Mouse (Mus musculus): Measurements from ENCODE around the gene Crhr2. TPM values are rescaled to one million over a fixed set of nuclear protein-coding genes. Genes with fewer than 3 reads are reported as not detected.

The Crhr2 gene
- polyA plus RNA-seq, 1 experiment from 2014 or later, result 0.52 TPM

GRCm38 (mm10) chr6:55161311-55161761 lies 28.5 kb upstream of the Crhr2 start:
- ATAC-seq (ENCODE audit: low FRiP score, low read depth), result no peak
- H3K27ac ChIP-seq (replicated peaks), result no peak overlapping the region
- 88% methylated on average over 5 of the region's 5 CpGs for WGBS
- no peak overlapping the region for H3K4me3 ChIP-seq
- H3K36me3 ChIP-seq, result no peaks in the 10 kb centered on the region
- no peak overlapping the region for H3K4me2 ChIP-seq (replicated peaks)
- no peaks in the 10 kb centered on the region for H3K4me1 ChIP-seq
- no peaks in the 10 kb centered on the region for H3K9me3 ChIP-seq
- H3K27me3 ChIP-seq, result peaks cover 16% of the 10 kb centered on the region; the same call in 1 of the 2 replicates
- H3K9ac ChIP-seq (replicated peaks), result no peak overlapping the region

GRCm38 (mm10) chr6:55159256-55159655 lies 26.4 kb upstream of the Crhr2 start:
- Histone ChIP-seq H3K9me3 (no peaks in the 10 kb centered on the region), H3K27ac (replicated peaks) (no peak overlapping the region), H3K4me2 (replicated peaks) (no peak overlapping the region), H3K27me3 (0 out of 2 replicates have a peak, but pooled peaks cover 5% of the 10 kb centered on the region), H3K9ac (replicated peaks) (no peak overlapping the region), H3K36me3 (no peaks in the 10 kb centered on the region), H3K4me1 (no peaks in the 10 kb centered on the region), H3K4me3 (no peak overlapping the region)
- WGBS, result 58% methylated on average over 1 of the region's 1 CpGs
- ATAC-seq (ENCODE audit: low FRiP score, low read depth), result no peak

- H3K9me3 ChIP-seq, result no peaks in the 10 kb centered on the region
- H3K36me3 ChIP-seq, result no peaks in the 10 kb centered on the region
- WGBS, result 90% methylated on average over 3 of the region's 3 CpGs
- no peaks in the 10 kb centered on the region; the same call in 1 of the 2 replicates for H3K27me3 ChIP-seq
- ATAC-seq (ENCODE audit: low FRiP score, low read depth), result no peak
- no peak overlapping the region for H3K27ac ChIP-seq (replicated peaks)
- H3K4me1 ChIP-seq, result no peaks in the 10 kb centered on the region
- no peak overlapping the region for H3K4me3 ChIP-seq
- no peak overlapping the region for H3K9ac ChIP-seq (replicated peaks)
- H3K4me2 ChIP-seq (replicated peaks), result no peak overlapping the region
Measured at GRCm38 (mm10) chr6:55152226-55152625, 19.4 kb upstream of the Crhr2 start.

- H3K27ac ChIP-seq (replicated peaks), result no peak overlapping the region
- H3K36me3 ChIP-seq, result no peaks in the 10 kb centered on the region
- H3K4me2 ChIP-seq (replicated peaks), result no peak overlapping the region
- peaks cover 6% of the 10 kb centered on the region; the same call in 1 of the 2 replicates for H3K4me1 ChIP-seq
- 32% methylated on average over 4 of the region's 4 CpGs for WGBS
- 0 out of 2 replicates have a peak, but pooled peaks have one; percentile 23 for ATAC-seq (ENCODE audit: low FRiP score, low read depth)
- peaks cover 5% of the 10 kb centered on the region; the same call in 1 of the 2 replicates for H3K9me3 ChIP-seq
- H3K4me3 ChIP-seq, result no peak overlapping the region
- no peaks in the 10 kb centered on the region; the same call in 1 of the 2 replicates for H3K27me3 ChIP-seq
- no peak overlapping the region for H3K9ac ChIP-seq (replicated peaks)
Measured at GRCm38 (mm10) chr6:55146138-55146537, 13.3 kb upstream of the Crhr2 start.

GRCm38 (mm10) chr6:55145285-55145684 lies 12.5 kb upstream of the Crhr2 start:
- no peaks in the 10 kb centered on the region; the same call in 1 of the 2 replicates for H3K27me3 ChIP-seq
- H3K9ac ChIP-seq (replicated peaks), result no peak overlapping the region
- H3K4me3 ChIP-seq, result no peak overlapping the region
- H3K4me2 ChIP-seq (replicated peaks), result no peak overlapping the region
- H3K27ac ChIP-seq (replicated peaks), result no peak overlapping the region
- H3K9me3 ChIP-seq, result peaks cover 5% of the 10 kb centered on the region; the same call in 1 of the 2 replicates
- no peak for ATAC-seq (ENCODE audit: low FRiP score, low read depth)
- H3K36me3 ChIP-seq, result no peaks in the 10 kb centered on the region
- peaks cover 6% of the 10 kb centered on the region; the same call in 1 of the 2 replicates for H3K4me1 ChIP-seq
- 88% methylated on average over 5 of the region's 5 CpGs for WGBS

- H3K4me1 ChIP-seq, result no peaks in the 10 kb centered on the region
- H3K9me3 ChIP-seq, result no peaks in the 10 kb centered on the region
- no peaks in the 10 kb centered on the region for H3K36me3 ChIP-seq
- no peak for ATAC-seq (ENCODE audit: low FRiP score, low read depth)
- no peak overlapping the region for H3K27ac ChIP-seq (replicated peaks)
- H3K4me3 ChIP-seq, result no peak overlapping the region
- H3K9ac ChIP-seq (replicated peaks), result no peak overlapping the region
- H3K4me2 ChIP-seq (replicated peaks), result no peak overlapping the region
- H3K27me3 ChIP-seq, result no peaks in the 10 kb centered on the region
Measured at GRCm38 (mm10) chr6:55138343-55138742, 5.5 kb upstream of the Crhr2 start.

GRCm38 (mm10) chr6:55133425-55133824 lies 609 bp upstream of the Crhr2 start:
- Histone ChIP-seq H3K27ac (replicated peaks) (no peak overlapping the region), H3K4me1 (no peaks in the 10 kb centered on the region), H3K27me3 (no peaks in the 10 kb centered on the region), H3K36me3 (no peaks in the 10 kb centered on the region), H3K9me3 (no peaks in the 10 kb centered on the region), H3K4me3 (no peak overlapping the region), H3K9ac (replicated peaks) (no peak overlapping the region), H3K4me2 (replicated peaks) (no peak overlapping the region)
- no peak for ATAC-seq (ENCODE audit: low FRiP score, low read depth)
- 35% methylated on average over 1 of the region's 1 CpGs for WGBS

- no peak for ATAC-seq (ENCODE audit: low FRiP score, low read depth)
- Histone ChIP-seq H3K27me3 (no peaks in the 10 kb centered on the region), H3K9me3 (no peaks in the 10 kb centered on the region), H3K4me3 (no peak overlapping the region), H3K27ac (replicated peaks) (no peak overlapping the region), H3K4me1 (no peaks in the 10 kb centered on the region), H3K36me3 (no peaks in the 10 kb centered on the region), H3K4me2 (replicated peaks) (no peak overlapping the region), H3K9ac (replicated peaks) (no peak overlapping the region)
- 88% methylated on average over 4 of the region's 4 CpGs for WGBS
Measured at GRCm38 (mm10) chr6:55131301-55131700, 1.5 kb downstream of the Crhr2 start.

GRCm38 (mm10) chr6:55130631-55131030 lies 2.2 kb downstream of the Crhr2 start:
- no peak for ATAC-seq (ENCODE audit: low FRiP score, low read depth)
- H3K4me2 ChIP-seq (replicated peaks), result no peak overlapping the region
- H3K9ac ChIP-seq (replicated peaks), result no peak overlapping the region
- H3K9me3 ChIP-seq, result no peaks in the 10 kb centered on the region
- H3K36me3 ChIP-seq, result no peaks in the 10 kb centered on the region
- no peaks in the 10 kb centered on the region for H3K4me1 ChIP-seq
- no peaks in the 10 kb centered on the region for H3K27me3 ChIP-seq
- no peak overlapping the region for H3K4me3 ChIP-seq
- H3K27ac ChIP-seq (replicated peaks), result no peak overlapping the region
- 83% methylated on average over 6 of the region's 6 CpGs for WGBS

GRCm38 (mm10) chr6:55128391-55128790 lies 4.4 kb downstream of the Crhr2 start:
- ATAC-seq (ENCODE audit: low FRiP score, low read depth), result no peak
- Histone ChIP-seq H3K9me3 (no peaks in the 10 kb centered on the region), H3K4me2 (replicated peaks) (no peak overlapping the region), H3K4me3 (no peak overlapping the region), H3K36me3 (no peaks in the 10 kb centered on the region), H3K4me1 (0 out of 2 replicates have a peak, but pooled peaks cover under 1% of the 10 kb centered on the region), H3K27me3 (no peaks in the 10 kb centered on the region), H3K9ac (replicated peaks) (no peak overlapping the region), H3K27ac (replicated peaks) (no peak overlapping the region)

- H3K36me3 ChIP-seq, result no peaks in the 10 kb centered on the region
- no peak overlapping the region for H3K27ac ChIP-seq (replicated peaks)
- no peak for ATAC-seq (ENCODE audit: low FRiP score, low read depth)
- H3K4me3 ChIP-seq, result no peak overlapping the region
- no peaks in the 10 kb centered on the region for H3K9me3 ChIP-seq
- no peak overlapping the region for H3K9ac ChIP-seq (replicated peaks)
- no peaks in the 10 kb centered on the region for H3K27me3 ChIP-seq
- 82% methylated on average over 5 of the region's 5 CpGs for WGBS
- 0 out of 2 replicates have a peak, but pooled peaks cover 11% of the 10 kb centered on the region for H3K4me1 ChIP-seq
- no peak overlapping the region for H3K4me2 ChIP-seq (replicated peaks)
Measured at GRCm38 (mm10) chr6:55126576-55126975, 6.2 kb downstream of the Crhr2 start.

- ATAC-seq (ENCODE audit: low FRiP score, low read depth), result no peak
- Histone ChIP-seq H3K4me3 (no peak overlapping the region), H3K9ac (replicated peaks) (no peak overlapping the region), H3K4me2 (replicated peaks) (no peak overlapping the region), H3K36me3 (no peaks in the 10 kb centered on the region), H3K4me1 (0 out of 2 replicates have a peak, but pooled peaks cover 11% of the 10 kb centered on the region), H3K27me3 (peaks cover 26% of the 10 kb centered on the region), H3K27ac (replicated peaks) (no peak overlapping the region), H3K9me3 (no peaks in the 10 kb centered on the region)
- WGBS, result 71% methylated on average over 4 of the region's 4 CpGs
Measured at GRCm38 (mm10) chr6:55123056-55123455, 9.8 kb downstream of the Crhr2 start.
